Mouse (Mus musculus): ENCODE measurements at regions not wholly inside any gene's neighbourhood (a gene's known extent, or its start where the extent isn't known, plus 50 kb on each side); places are given as distances from the start of the nearest gene placed in this dataset.

DNA sequence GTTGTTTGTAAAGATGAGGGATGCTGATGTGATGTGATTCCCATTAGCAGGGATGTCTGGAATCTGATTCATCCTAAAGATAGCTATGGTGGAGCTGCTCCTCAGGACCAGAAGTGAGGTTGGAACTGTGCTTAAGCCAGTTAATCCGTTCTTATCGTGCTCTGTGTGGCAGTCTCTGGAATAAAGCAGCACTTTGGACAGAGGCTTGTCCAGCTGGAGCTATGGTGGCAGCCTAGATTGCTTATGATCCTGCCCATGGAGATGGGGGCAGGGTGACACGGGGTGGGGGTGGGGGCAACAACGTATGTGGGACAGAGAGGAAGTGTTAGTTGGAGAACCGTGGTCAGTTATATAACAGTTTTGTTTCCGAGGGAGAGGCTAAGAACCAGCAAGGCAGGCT lies 82.0 kb upstream of the Arhgap32 start:
- TF ChIP-seq UBTF (IDR thresholded peaks at IDR 0.05; ENCODE audit: low read depth, low read length): no peak
- no peak for TF ChIP-seq CTCF (conservative IDR thresholded peaks at IDR 0.05 in 1 of 2, IDR thresholded peaks at IDR 0.05 in 1 of 2; ENCODE audit: low read depth in 2 of 2, low read length in 2 of 2)
- TF ChIP-seq TCF12 (IDR thresholded peaks at IDR 0.05; ENCODE audit: low read depth, low read length): no peak
- TF ChIP-seq POLR2A (IDR thresholded peaks at IDR 0.05; ENCODE audit: low read depth, low read length): no peak
- no peak for TF ChIP-seq CHD1 (IDR thresholded peaks at IDR 0.05; ENCODE audit: low read depth, low read length)
- no peak for TF ChIP-seq EP300 (IDR thresholded peaks at IDR 0.05; ENCODE audit: low read length)
- no peak for TF ChIP-seq TBP (conservative IDR thresholded peaks at IDR 0.05; ENCODE audit: low read depth, low read length)
- no peak for TF ChIP-seq ETS1 (conservative IDR thresholded peaks at IDR 0.05; ENCODE audit: low read depth, low read length)
- no peak for TF ChIP-seq RCOR1 (conservative IDR thresholded peaks at IDR 0.05; ENCODE audit: low read depth, low read length)
- TF ChIP-seq USF2 (conservative IDR thresholded peaks at IDR 0.05; ENCODE audit: low read depth, low read length): no peak
- TF ChIP-seq ZNF384 (IDR thresholded peaks at IDR 0.05; ENCODE audit: low read depth, low read length): no peak
- no peak for TF ChIP-seq E2F4 (IDR thresholded peaks at IDR 0.05; ENCODE audit: insufficient replicate concordance, low read depth, low read length)
